Mouse (Mus musculus) testis, postnatal 14 days (tissue): ENCODE measurements around the gene Noc2l.

Experiments used
- DNase-seq: peaks from one replicate; pipeline ENCODE4 v3.0.0; 2021; ENCODE audit warnings: low spot score

Gene Noc2l

GRCm38 (mm10) chr4:156235808-156236533 is at the start of gene Noc2l:
TSS of gene Noc2l (plus strand) at chr4:156236010.
- DNase-seq = peak; percentile 92

- DNase-seq = no peak
These were observed 47.5 kb upstream of the Noc2l start for GRCm38 (mm10) chr4:156188162-156188810.

- no peak for DNase-seq
These were observed 46.9 kb upstream of the Noc2l start for GRCm38 (mm10) chr4:156188811-156189323.

GRCm38 (mm10) chr4:156192421-156193199 is 43.2 kb upstream of the Noc2l start:
- no peak for DNase-seq

- DNase-seq = no peak
These were observed 42.6 kb upstream of the Noc2l start for GRCm38 (mm10) chr4:156193200-156193590.

GRCm38 (mm10) chr4:156193906-156194305 is 41.9 kb upstream of the Noc2l start:
- no peak for DNase-seq

GRCm38 (mm10) chr4:156194346-156194745 is 41.5 kb upstream of the Noc2l start:
- DNase-seq = no peak

GRCm38 (mm10) chr4:156195927-156196870 is 39.6 kb upstream of the Noc2l start:
- DNase-seq = peak; percentile 42

- DNase-seq = peak; percentile 79
These were observed 38.5 kb upstream of the Noc2l start, which contains the start of gene Agrn for GRCm38 (mm10) chr4:156197131-156197828. TSS of gene Agrn (minus strand) at chr4:156197488.

GRCm38 (mm10) chr4:156197829-156198205 is 38.0 kb upstream of the Noc2l start:
- DNase-seq = peak; percentile 76

- DNase-seq = no peak
These were observed 35.0 kb upstream of the Noc2l start, which contains the start of gene Isg15 for GRCm38 (mm10) chr4:156200623-156201475. TSS of gene Isg15 (minus strand) at chr4:156200818.

GRCm38 (mm10) chr4:156202462-156202893 is 33.3 kb upstream of the Noc2l start:
- no peak for DNase-seq

- no peak for DNase-seq
These were observed 32.8 kb upstream of the Noc2l start, which contains the start of gene AW011738 for GRCm38 (mm10) chr4:156203001-156203412. TSS of gene AW011738 (plus strand) at chr4:156203304.

- DNase-seq = no peak
These were observed 32.2 kb upstream of the Noc2l start for GRCm38 (mm10) chr4:156203413-156204131.

- DNase-seq = no peak
These were observed 26.9 kb upstream of the Noc2l start for GRCm38 (mm10) chr4:156208872-156209271.

GRCm38 (mm10) chr4:156209963-156210635 is 25.7 kb upstream of the Noc2l start:
- DNase-seq = no peak

GRCm38 (mm10) chr4:156213134-156213533 is 22.7 kb upstream of the Noc2l start:
- DNase-seq = no peak

GRCm38 (mm10) chr4:156215649-156216048 is 20.2 kb upstream of the Noc2l start, which contains the start of gene Perm1:
TSS of gene Perm1 (plus strand) at chr4:156215868.
- DNase-seq = no peak
